Mouse (Mus musculus) leukemia stem cell, adult 10-12 weeks (primary cell): ENCODE data around the gene Cdkn2a. TPM values are rescaled to one million over a fixed set of nuclear protein-coding genes. Genes with fewer than 3 reads are reported as not detected.

Experiments
- polyA plus RNA-seq: library from polyadenylated mRNA; stranded (reverse); fragments of >175 nt; gene quantifications from 2 replicates; pipeline ENCODE4 v1.2.3, GENCODE M21; 2012; ENCODE audit warnings: low replicate concordance

The Cdkn2a gene
- 3.3 and 7.3 TPM in 2 replicates for polyA plus RNA-seq

GRCm38 (mm10) chr4:89294486-89295440 is at the start of gene Cdkn2a:
Cdkn2a (minus strand) TSS chr4:89294653.

GRCm38 (mm10) chr4:89310491-89311254 is 16.2 kb upstream of the Cdkn2a start, which contains the start of gene Cdkn2b:
Cdkn2b (minus strand) TSS chr4:89311039.

Other genes starting within 250 kb of the Cdkn2a start
- 2.7 and 5.9 TPM in 2 replicates for gene Mtap, start 157.5 kb downstream of the Cdkn2a start, polyA plus RNA-seq
- gene Cdkn2b, start 16.4 kb upstream of the Cdkn2a start, polyA plus RNA-seq, result 1.8 and 2.2 TPM in 2 replicates